Mouse (Mus musculus) limb, embryonic 12.5 days (tissue): ENCODE data around the gene AB124611. TPM values are rescaled to one million over a fixed set of nuclear protein-coding genes. Genes with fewer than 3 reads are reported as not detected.
A peak's percentile ranks its signal among the peaks of the same experiment; 100 is the strongest.
"Not testable (repeated sequence)": the region's sequence is repeated elsewhere in the genome, so short reads cannot be mapped to it uniquely, and the experiment has no call there.

Experiments
- ATAC-seq: fragments of 200-750 bp; cut with Nextera tagmentation; 2 replicates; pipeline ENCODE4 v1.8.0; 2017; ENCODE audit warnings: low read depth, moderate TSS enrichment; ENCODE audit not compliant: insufficient number of reproducible peaks, insufficient read depth, low FRiP score, low TSS enrichment
- H3K27ac ChIP-seq: fragments of 300-500 bp; sonication (generic); 2 replicates; pipeline ENCODE4 v1.5.1; 2016; ENCODE audit warnings: mild to moderate bottlenecking, moderate library complexity
- H3K27me3 ChIP-seq: fragments of 300-500 bp; sonication (generic); 2 replicates; pipeline ENCODE4 v1.6.1; 2016; ENCODE audit warnings: mild to moderate bottlenecking, moderate library complexity
- H3K36me3 ChIP-seq: fragments of 300-500 bp; sonication (generic); 2 replicates; pipeline ENCODE4 v1.6.1; 2016; ENCODE audit warnings: mild to moderate bottlenecking, moderate library complexity
- H3K4me1 ChIP-seq: fragments of 300-500 bp; sonication (generic); replicated peaks from 2 replicates; pipeline ENCODE4 v1.6.1; 2016
- H3K4me2 ChIP-seq: fragments of 300-500 bp; sonication (generic); 2 replicates; pipeline ENCODE4 v1.6.1; 2016; ENCODE audit warnings: mild to moderate bottlenecking, moderate library complexity
- H3K4me3 ChIP-seq: fragments of 300-500 bp; sonication (generic); replicated peaks from 2 replicates; pipeline ENCODE4 v1.5.1; 2016; ENCODE audit warnings: mild to moderate bottlenecking
- H3K9ac ChIP-seq: fragments of 300-500 bp; sonication (generic); replicated peaks from 2 replicates; pipeline ENCODE4 v1.6.1; 2016; ENCODE audit warnings: mild to moderate bottlenecking, moderate library complexity
- H3K9me3 ChIP-seq: fragments of 300-500 bp; sonication (generic); 2 replicates; pipeline ENCODE4 v1.6.1; 2016; ENCODE audit warnings: mild to moderate bottlenecking, moderate library complexity
- WGBS: fragments of 180-500 bp; shearing (Covaris S2); methylation state at CpG from one replicate; pipeline ENCODE4 v1.1.7; 2016; 5-methylcytosine and 5-hydroxymethylcytosine counted together
- polyA plus RNA-seq: library from polyadenylated mRNA; unstranded; fragments of >200 nt; fragmentation: Nextera tagmentation; extraction: Ambion mirVana; gene quantifications from 2 replicates; pipeline ENCODE4 v1.2.1, GENCODE M21; 2016

AB124611 gene
- polyA plus RNA-seq, 1 experiment from 2014 or later = 3.4 TPM

DNA sequence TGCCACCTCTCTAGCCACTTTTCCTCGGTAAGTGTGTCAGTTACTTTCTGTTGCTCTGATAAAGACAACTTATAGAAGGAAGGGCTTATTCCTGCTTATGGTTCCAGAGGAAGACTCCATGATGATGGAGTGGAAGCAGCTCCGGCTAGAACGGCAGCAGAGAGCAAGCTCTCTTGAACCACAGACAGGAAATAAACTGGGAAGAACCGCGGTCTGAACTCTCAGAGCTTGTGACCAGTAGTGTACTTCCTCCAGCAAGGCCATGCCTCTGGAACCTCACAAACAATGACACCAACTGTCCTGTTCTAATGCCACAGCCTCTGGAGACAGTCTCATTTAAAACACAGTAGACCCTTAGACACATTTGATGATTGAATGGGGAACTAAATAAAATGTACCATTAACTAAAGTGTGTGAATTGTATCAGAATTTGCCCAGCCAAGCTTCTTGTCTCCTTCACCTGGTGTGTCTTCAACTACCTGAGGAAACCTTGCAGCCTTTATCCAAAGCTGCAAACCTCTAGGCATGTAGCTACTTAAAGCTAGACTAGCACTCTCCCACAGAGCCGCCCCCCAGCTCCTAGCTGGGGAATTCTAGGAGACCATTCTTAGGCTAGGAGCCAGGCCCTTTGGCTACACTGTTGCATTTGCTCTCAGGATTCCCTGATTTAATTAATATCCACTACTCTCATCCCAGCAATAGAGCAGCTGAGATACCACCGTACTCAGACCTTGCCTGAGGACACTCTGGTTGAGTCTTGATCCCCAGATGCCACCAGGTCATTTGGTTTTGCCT, 637 bp upstream of the AB124611 start:
- WGBS = 88% methylated on average over 7 of the region's 7 CpGs

DNA sequence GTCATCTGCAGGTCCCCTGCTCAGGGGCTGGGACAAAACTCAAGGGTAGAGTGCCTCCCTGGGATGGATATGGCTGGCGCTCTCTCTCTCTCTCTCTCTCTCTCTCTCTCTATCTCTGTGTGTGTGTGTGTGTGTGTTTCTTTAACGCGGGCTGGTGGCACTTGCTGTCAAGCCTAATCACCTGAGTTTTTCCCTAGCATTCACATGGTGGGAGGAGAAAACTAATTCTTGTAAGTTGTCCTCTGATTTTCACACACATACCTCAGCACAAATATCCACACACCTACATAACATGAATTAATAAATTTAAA, 613 bp downstream of the AB124611 start:
- no peaks in the 10 kb centered on the region for H3K4me1 ChIP-seq
- H3K27me3 ChIP-seq = no peaks in the 10 kb centered on the region
- no peak overlapping the region for H3K27ac ChIP-seq
- H3K36me3 ChIP-seq = no peaks in the 10 kb centered on the region
- no peak overlapping the region for H3K9ac ChIP-seq
- ATAC-seq = no peak
- 88% methylated on average over 3 of the region's 3 CpGs for WGBS
- H3K9me3 ChIP-seq = no peaks in the 10 kb centered on the region
- no peak overlapping the region for H3K4me3 ChIP-seq
- no peak overlapping the region for H3K4me2 ChIP-seq

More for the DNA sequence above, 637 bp upstream of the AB124611 start:
- Histone ChIP-seq H3K9me3 (no peaks in the 10 kb centered on the region), H3K36me3 (no peaks in the 10 kb centered on the region), H3K4me2 (no peak overlapping the region), H3K9ac (no peak overlapping the region), H3K4me1 (no peaks in the 10 kb centered on the region), H3K4me3 (no peak overlapping the region), H3K27me3 (no peaks in the 10 kb centered on the region), H3K27ac (no peak overlapping the region)
- ATAC-seq = no peak

DNA sequence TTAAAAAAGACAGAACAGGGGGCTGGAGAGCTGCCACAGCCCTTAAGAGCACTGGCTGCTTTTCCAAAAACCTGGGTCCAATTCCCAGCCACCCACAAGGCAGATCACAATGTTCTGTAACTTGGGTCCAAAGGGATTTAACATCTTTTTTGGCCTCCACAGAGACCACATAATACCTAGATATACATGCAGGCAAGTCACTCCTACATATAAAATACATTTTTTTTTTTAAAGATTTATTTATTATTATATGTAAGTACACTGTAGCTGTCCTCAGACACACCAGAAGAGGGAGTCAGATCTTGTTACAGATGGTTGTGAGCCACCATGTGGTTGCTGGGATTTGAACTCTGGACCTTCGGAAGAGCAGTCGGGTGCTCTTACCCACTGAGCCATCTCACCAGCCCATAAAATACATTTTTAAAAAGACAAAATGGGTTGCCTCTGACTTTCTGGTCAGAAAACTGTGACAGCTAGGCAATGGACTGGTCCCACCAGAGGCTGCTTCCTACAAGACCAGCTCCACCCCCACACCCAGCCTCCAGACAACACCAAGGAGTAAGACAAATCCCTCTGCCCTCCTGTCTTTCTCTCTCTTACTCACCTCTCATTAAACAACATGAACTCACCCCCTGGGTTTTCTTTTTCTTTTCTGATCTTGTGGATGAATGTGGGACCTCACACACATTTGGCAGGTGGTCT, 1.3 kb downstream of the AB124611 start:
- no peak for ATAC-seq
- no peak overlapping the region for H3K9ac ChIP-seq
- H3K4me2 ChIP-seq = no peak overlapping the region
- no peaks in the 10 kb centered on the region for H3K9me3 ChIP-seq
- H3K27ac ChIP-seq = no peak overlapping the region
- no peak overlapping the region for H3K4me3 ChIP-seq
- no peaks in the 10 kb centered on the region for H3K4me1 ChIP-seq
- WGBS = 95% methylated on average over 2 of the region's 2 CpGs
- no peaks in the 10 kb centered on the region for H3K36me3 ChIP-seq
- no peaks in the 10 kb centered on the region for H3K27me3 ChIP-seq

DNA sequence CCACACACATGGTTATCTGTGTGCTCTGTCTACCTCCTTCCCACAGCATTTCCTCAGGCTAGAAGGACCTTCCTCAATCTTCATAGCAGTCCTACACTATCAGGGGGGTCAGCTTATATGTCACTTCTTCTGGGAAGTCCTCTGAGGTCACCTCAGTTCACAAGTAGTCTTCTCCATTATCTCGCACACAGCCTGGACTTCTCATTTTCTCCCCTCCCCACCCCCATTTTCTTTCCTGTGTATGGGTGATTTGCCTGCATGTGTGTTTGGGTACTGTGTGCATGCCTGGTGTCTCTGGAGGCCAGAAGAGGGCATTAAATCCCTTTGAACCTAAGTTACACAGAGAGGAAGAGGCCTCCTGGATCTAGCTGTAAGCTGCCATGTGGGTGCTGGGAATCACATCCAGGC, 1.9 kb downstream of the AB124611 start:
- Histone ChIP-seq H3K27me3 (no peaks in the 10 kb centered on the region), H3K4me1 (no peaks in the 10 kb centered on the region), H3K9ac (no peak overlapping the region), H3K36me3 (no peaks in the 10 kb centered on the region), H3K27ac (no peak overlapping the region), H3K9me3 (no peaks in the 10 kb centered on the region), H3K4me2 (no peak overlapping the region), H3K4me3 (no peak overlapping the region)
- 71% methylated on average over 1 of the region's 1 CpGs for WGBS
- no peak for ATAC-seq

DNA sequence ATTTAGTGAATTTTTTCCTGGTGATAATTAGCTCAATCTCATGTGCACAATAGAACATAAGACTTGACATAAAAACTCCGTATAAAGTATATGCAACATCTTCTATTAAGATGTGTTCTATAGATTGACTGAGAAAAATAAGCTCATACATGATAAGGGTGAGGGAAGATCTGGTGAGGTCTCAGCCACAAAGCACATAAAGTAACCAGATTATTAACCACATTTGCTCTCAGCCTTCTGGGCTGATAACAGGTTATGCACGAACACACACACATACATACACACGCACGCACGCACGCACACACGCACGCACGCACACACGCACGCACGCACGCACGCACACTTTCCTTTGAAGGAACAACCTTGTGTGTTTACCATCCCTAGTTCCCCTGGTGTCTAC, 10.5 kb downstream of the AB124611 start:
- Histone ChIP-seq H3K27me3 (no peaks in the 10 kb centered on the region), H3K9me3 (no peaks in the 10 kb centered on the region), H3K4me3 (no peak overlapping the region), H3K27ac (no peak overlapping the region), H3K36me3 (0 out of 2 replicates have a peak, but pooled peaks cover 4% of the 10 kb centered on the region), H3K9ac (no peak overlapping the region), H3K4me1 (no peaks in the 10 kb centered on the region), H3K4me2 (no peak overlapping the region)
- ATAC-seq = no peak
- WGBS = 91% methylated on average over 14 of the region's 14 CpGs

DNA sequence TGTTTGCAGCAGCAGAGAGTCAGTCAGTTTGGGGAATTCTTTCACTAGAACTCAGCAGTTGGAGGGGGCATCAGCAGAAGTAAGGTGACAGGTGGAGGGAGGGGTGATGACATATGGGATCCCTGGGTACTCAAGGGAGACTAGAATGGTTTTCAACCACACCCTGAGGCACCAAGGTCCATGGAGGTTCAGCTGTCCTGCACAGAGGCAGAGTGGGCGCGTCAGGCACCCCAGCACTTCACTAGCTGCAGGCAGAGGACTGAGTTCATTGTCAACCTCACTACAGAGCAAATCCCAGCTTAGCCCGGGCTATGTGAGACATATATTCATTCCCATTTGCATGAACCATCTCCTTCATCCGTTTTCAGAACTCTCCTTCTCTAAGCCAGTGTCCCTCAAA, 11.0 kb downstream of the AB124611 start:
- no peak for ATAC-seq
- Histone ChIP-seq H3K4me1 (no peaks in the 10 kb centered on the region), H3K27me3 (no peaks in the 10 kb centered on the region), H3K4me2 (no peak overlapping the region), H3K27ac (no peak overlapping the region), H3K9me3 (no peaks in the 10 kb centered on the region), H3K4me3 (no peak overlapping the region), H3K36me3 (0 out of 2 replicates have a peak, but pooled peaks cover 4% of the 10 kb centered on the region), H3K9ac (no peak overlapping the region)
- 74% methylated on average over 4 of the region's 4 CpGs for WGBS

DNA sequence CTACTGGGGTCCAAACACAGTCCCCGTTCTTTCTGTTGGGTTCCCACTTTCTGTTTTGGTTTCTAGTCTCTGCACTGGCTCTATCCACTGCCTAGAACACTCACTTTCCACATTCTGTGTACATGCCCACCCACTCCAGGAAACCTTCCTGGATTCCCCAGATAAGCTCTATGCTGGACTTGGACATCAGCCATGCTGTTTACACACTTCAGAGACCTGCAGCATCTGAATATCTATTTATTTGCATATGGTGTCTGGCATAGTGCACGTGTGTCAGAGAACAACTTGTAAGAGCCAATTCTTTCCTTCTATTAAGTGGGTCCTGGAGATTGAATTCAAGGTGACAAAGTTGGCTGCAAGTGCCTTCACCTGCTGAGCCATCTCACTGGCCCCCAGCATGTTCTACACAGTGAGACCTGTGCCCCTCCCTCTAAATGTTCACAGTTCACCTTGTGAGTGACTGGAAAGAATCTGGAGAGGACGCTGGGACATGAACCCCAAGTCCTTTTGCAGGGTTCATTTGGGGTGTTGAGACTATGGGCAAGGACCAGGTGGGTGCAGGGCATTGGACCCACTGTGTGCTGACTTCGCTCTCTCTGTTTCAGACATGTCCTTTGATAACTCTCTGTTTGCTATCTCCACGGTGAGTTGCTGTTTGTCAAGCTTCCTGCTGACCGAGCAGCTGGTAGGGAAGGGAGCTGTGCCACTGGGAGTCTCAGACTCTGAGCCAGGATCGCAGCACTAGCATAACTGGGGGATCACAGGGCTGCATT, 14.2 kb downstream of the AB124611 start:
- 78% methylated on average over 7 of the region's 7 CpGs for WGBS

DNA sequence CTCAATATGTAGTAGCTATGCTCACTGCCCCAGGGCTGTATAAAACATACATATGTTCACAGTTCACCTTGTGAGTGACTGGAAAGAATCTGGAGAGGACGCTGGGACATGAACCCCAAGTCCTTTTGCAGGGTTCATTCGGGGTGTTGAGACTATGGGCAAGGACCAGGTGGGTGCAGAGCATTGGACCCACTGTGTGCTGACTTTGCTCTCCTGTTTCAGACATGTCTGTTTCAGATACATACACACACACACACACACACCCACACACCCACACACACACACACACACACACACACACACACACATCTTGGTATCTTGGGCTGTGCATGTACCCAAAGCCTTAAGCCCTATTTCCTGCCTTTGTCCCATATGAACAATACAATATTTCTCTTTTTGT, 16.0 kb downstream of the AB124611 start:
- not testable (repeated sequence) for H3K36me3 ChIP-seq, H3K27me3 ChIP-seq, H3K27ac ChIP-seq, H3K4me2 ChIP-seq, H3K9ac ChIP-seq, H3K4me3 ChIP-seq, H3K9me3 ChIP-seq, ATAC-seq
- peaks cover 10% of the 10 kb centered on the region for H3K4me1 ChIP-seq
- 86% methylated on average over 2 of the region's 2 CpGs for WGBS

More for the DNA sequence above, 14.2 kb downstream of the AB124611 start:
- H3K9me3 ChIP-seq = no peaks in the 10 kb centered on the region
- H3K4me3 ChIP-seq = no peak overlapping the region
- 0 out of 2 replicates have a peak, but pooled peaks cover 4% of the 10 kb centered on the region for H3K36me3 ChIP-seq
- peaks cover 7% of the 10 kb centered on the region for H3K4me1 ChIP-seq
- H3K27me3 ChIP-seq = no peaks in the 10 kb centered on the region
- no peak overlapping the region for H3K9ac ChIP-seq
- no peak overlapping the region for H3K27ac ChIP-seq
- no peak overlapping the region for H3K4me2 ChIP-seq
- ATAC-seq = no peak

DNA sequence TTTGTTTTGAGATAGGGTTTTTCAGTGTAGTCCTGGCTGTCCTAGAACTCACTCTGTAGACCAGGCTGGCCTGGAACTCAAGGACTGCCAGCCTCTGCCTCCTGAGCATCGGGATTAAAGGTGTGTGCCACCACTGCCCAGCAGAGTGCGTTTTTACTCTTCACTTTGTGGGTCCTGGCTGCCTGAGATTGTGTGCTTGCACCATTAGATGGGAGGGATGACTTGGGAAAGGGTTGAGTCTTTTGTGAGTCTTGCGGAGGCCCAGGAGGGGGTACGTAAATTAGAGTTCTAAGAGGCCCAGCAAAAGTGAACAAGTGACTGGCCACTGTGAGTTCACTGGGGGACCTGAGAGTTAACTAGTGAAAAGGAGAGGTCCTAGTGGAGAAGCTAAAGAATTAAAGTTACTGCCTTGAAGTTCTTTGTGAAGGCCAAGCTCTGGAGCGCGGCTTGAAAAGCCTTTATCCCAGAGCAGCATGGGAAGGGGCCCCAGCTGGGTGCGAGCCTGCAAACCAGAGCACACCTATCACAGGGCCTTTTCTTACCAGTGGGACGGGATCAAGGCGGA, 19.5 kb downstream of the AB124611 start:
- H3K36me3 ChIP-seq = peaks cover 9% of the 10 kb centered on the region; the same call in 1 of the 2 replicates
- ATAC-seq = peak; percentile 85
- H3K9me3 ChIP-seq = no peaks in the 10 kb centered on the region
- H3K27ac ChIP-seq = peak overlapping the region; percentile 92
- H3K27me3 ChIP-seq = no peaks in the 10 kb centered on the region
- whole genome bisulfite sequencing = 7% methylated on average over 9 of the region's 9 CpGs
- H3K4me2 ChIP-seq = peak overlapping the region; percentile 55
- H3K9ac ChIP-seq = peak overlapping the region; percentile 63
- H3K4me3 ChIP-seq = peak overlapping the region; percentile 85
- H3K4me1 ChIP-seq = peaks cover 25% of the 10 kb centered on the region

DNA sequence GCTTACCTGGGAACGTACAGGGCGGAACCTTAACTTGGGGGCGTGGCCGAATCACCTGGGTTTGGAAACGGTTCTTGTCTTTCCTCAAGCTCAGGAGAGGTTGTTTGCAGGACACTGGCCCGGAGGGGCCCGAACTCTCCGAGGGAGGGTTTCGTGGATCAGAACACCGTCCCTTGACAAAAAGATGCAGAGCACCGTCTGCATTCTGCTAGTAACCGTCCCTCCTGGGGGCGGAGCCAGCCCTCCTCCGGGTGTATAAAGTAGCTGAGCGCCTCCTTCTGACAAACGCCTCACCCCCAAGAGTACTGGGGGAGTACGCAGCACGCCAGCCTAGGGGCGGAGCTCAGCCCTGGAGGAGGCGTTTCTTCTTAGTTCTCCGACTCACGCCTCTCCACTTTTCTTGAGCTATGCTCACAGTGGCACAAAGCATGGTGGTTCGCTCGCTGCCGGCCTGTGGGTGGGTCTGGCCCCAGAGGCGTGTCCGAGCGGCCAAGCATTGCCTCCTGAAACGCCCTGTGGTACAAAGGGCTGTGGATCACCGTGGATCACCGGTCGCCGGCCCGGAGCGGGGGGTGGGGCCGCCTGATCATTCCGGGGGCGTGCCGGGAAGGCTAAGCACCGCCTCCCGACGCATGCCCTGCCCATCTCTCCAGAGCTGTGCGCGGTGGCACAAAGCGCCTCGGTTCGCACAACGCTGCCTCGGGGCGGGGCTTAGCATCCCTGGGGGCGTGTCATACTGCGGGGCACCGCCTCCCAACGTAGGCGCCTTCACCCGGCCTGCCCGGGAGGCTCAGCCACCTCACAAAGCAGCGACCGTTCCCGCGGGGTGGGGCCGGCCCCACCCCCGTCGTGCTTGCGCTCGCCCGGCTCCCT, 20.2 kb downstream of the AB124611 start:
- H3K27ac ChIP-seq = peak overlapping the region; percentile 92
- peak overlapping the region; percentile 85 for H3K4me3 ChIP-seq
- peak overlapping the region; percentile 55 for H3K4me2 ChIP-seq
- H3K36me3 ChIP-seq = peaks cover 16% of the 10 kb centered on the region
- peak; percentile 93 for ATAC-seq
- peak overlapping the region; percentile 63 for H3K9ac ChIP-seq
- under 1% methylated on average over 67 of the region's 67 CpGs for WGBS
- peaks cover 25% of the 10 kb centered on the region for H3K4me1 ChIP-seq
- H3K27me3 ChIP-seq = no peaks in the 10 kb centered on the region
- no peaks in the 10 kb centered on the region for H3K9me3 ChIP-seq
